Comparison of ENCODE assay signal across 8 mouse cellular contexts in genomic region chr9:108852976-108853375, GRCm38 (mm10). TPM values are rescaled to one million over a fixed set of nuclear protein-coding genes. Genes with fewer than 3 reads are reported as not detected.
DNase-seq lines count a peak whose midpoint lies in the region; ATAC-seq lines count a peak whose summit lies in the region.

TSS of gene Slc26a6 (plus strand) at chr9:108853283.

- peak within 1 kb of the TSS; percentile 71 for H3K9ac ChIP-seq in forebrain, embryonic 12.5 days
- H3K9ac ChIP-seq in limb, embryonic 15.5 days: peak within 1 kb of the TSS; percentile 67
- peak within 1 kb of the TSS; percentile 68 for H3K9ac ChIP-seq in neural tube, embryonic 15.5 days (replicated peaks)

- H3K36me3 ChIP-seq in forebrain, embryonic 12.5 days (replicated peaks): peaks cover 30% of the 10 kb centered on the region
- peaks cover 16% of the 10 kb centered on the region for H3K36me3 ChIP-seq in limb, embryonic 15.5 days
- peaks cover 40% of the 10 kb centered on the region for H3K36me3 ChIP-seq in neural tube, embryonic 15.5 days

- no peaks in the 10 kb centered on the region for H3K9me3 ChIP-seq in forebrain, embryonic 12.5 days
- H3K9me3 ChIP-seq in limb, embryonic 15.5 days: no peaks in the 10 kb centered on the region
- no peaks in the 10 kb centered on the region for H3K9me3 ChIP-seq in neural tube, embryonic 15.5 days (replicated peaks)

- H3K4me1 ChIP-seq in forebrain, embryonic 12.5 days: peaks cover 18% of the 10 kb centered on the region
- peaks cover 13% of the 10 kb centered on the region for H3K4me1 ChIP-seq in limb, embryonic 15.5 days
- H3K4me1 ChIP-seq in neural tube, embryonic 15.5 days: peaks cover 21% of the 10 kb centered on the region

- peak within 1 kb of the TSS; percentile 79 for H3K27ac ChIP-seq in forebrain, embryonic 12.5 days
- H3K27ac ChIP-seq in limb, embryonic 15.5 days: peak within 1 kb of the TSS; percentile 87
- peak within 1 kb of the TSS; percentile 86 for H3K27ac ChIP-seq in neural tube, embryonic 15.5 days (replicated peaks)

- H3K27me3 ChIP-seq in forebrain, embryonic 12.5 days: no peaks in the 10 kb centered on the region
- no peaks in the 10 kb centered on the region for H3K27me3 ChIP-seq in limb, embryonic 15.5 days
- H3K27me3 ChIP-seq in neural tube, embryonic 15.5 days (replicated peaks): 0 out of 2 replicates have a peak, but pooled peaks cover 4% of the 10 kb centered on the region

- no peak for DNase-seq in left cerebral cortex, adult 18-20 months (ENCODE audit: low spot score in 2 of 2)
- no peak for DNase-seq in left cerebral cortex, adult 11 months (ENCODE audit: low spot score)
- peak; percentile 46 to 65 for DNase-seq in heart, postnatal 36 days
- no peak for DNase-seq in thymus, postnatal 36 days

- peak within 1 kb of the TSS; percentile 70 for H3K4me2 ChIP-seq in forebrain, embryonic 12.5 days
- peak within 1 kb of the TSS; percentile 89 for H3K4me2 ChIP-seq in limb, embryonic 15.5 days
- peak within 1 kb of the TSS; percentile 78 for H3K4me2 ChIP-seq in neural tube, embryonic 15.5 days

- no peak for ATAC-seq in forebrain, embryonic 12.5 days (ENCODE audit: low FRiP score)
- ATAC-seq in limb, embryonic 15.5 days (ENCODE audit: insufficient number of reproducible peaks, low FRiP score, low TSS enrichment, low read depth): no peak
- no peak for ATAC-seq in neural tube, embryonic 15.5 days (ENCODE audit: low FRiP score)
- no peak for ATAC-seq in CD4-positive, CD25-positive, alpha-beta regulatory T cell, adult 4 months

- intact Hi-C loops in heart, postnatal 36 days (cut with DNase I): no loop called here

- WGBS in forebrain, embryonic 12.5 days: 96% methylated on average over 3 of the region's 3 CpGs
- 83% methylated on average over 3 of the region's 3 CpGs for WGBS in limb, embryonic 15.5 days
- 88% methylated on average over 3 of the region's 3 CpGs for WGBS in neural tube, embryonic 15.5 days

- peak within 1 kb of the TSS; percentile 68 for H3K4me3 ChIP-seq in forebrain, embryonic 12.5 days (replicated peaks)
- peak within 1 kb of the TSS; percentile 80 for H3K4me3 ChIP-seq in limb, embryonic 15.5 days
- peak within 1 kb of the TSS; percentile 83 for H3K4me3 ChIP-seq in neural tube, embryonic 15.5 days (replicated peaks)

RNA-seq across cellular contexts. Expression of gene Slc26a6, which starts in this region (rescaled TPM):
- total RNA-seq in left cerebral cortex, adult 18-20 months (2021): 10 to 100 TPM; 11.7 to 14.0 TPM
- 12.4 and 13.1 TPM in 2 replicates for polyA plus RNA-seq in forebrain, embryonic 12.5 days (2016; fragmentation: Nextera tagmentation; extraction: Ambion mirVana)
- total RNA-seq in heart, postnatal 36 days (2021): 10 to 100 TPM; 26.8 to 29.2 TPM
- polyA plus RNA-seq in limb, embryonic 15.5 days (2015; fragmentation: Nextera tagmentation; extraction: Ambion mirVana): 12.7 and 13.8 TPM in 2 replicates
- 16.8 and 18.6 TPM in 2 replicates for polyA plus RNA-seq in neural tube, embryonic 15.5 days (2015; fragmentation: Nextera tagmentation; extraction: Ambion mirVana)
- polyA plus RNA-seq in CD4-positive, CD25-positive, alpha-beta regulatory T cell, adult 4 months (2017; shearing (Covaris generic)): 10 to 100 TPM in 1 of 2 experiments, 1 to 10 TPM in 1; 8.2 to 24.2 TPM

Comparison
In these comparisons a context has a peak if more than half of its experiments do, and no peak if none do; other contexts are left out.
1. DNase-seq: peak in heart, postnatal 36 days (2 of 2); none in left cerebral cortex, adult 18-20 months (0 of 2), left cerebral cortex, adult 11 months (single experiment) and thymus, postnatal 36 days (0 of 2).
2. Peak in every context shown above with its lines, with median percentiles within 50 percentile points of each other: H3K27ac ChIP-seq, H3K4me2 ChIP-seq, H3K4me3 ChIP-seq and H3K9ac ChIP-seq.